Mouse (Mus musculus) CH12.LX (cell line): ENCODE measurements around the gene Igsf8. TPM values are rescaled to one million over a fixed set of nuclear protein-coding genes. Genes with fewer than 3 reads are reported as not detected.

ENCODE experiments used
- DNase-seq: peaks from one replicate; pipeline ENCODE4 v3.0.0-alpha.2; 2013; ENCODE audit errors: extremely low read depth
- H3K27ac ChIP-seq: 2 replicates; pipeline ENCODE4 v1.5.1; 2012; ENCODE audit warnings: low read depth, mild to moderate bottlenecking, control low read depth, moderate library complexity; ENCODE audit not compliant: insufficient read depth
- H3K27me3 ChIP-seq: replicated peaks from 2 replicates; pipeline ENCODE3; 2012; ENCODE audit warnings: inconsistent platforms
- H3K36me3 ChIP-seq, 2 experiments: replicated peaks in 1 of 2; 2 replicates each; pipeline versions ENCODE3 to v1.6.1; 2012; ENCODE audit warnings: inconsistent platforms in 1 of 2, low read length in 1 of 2, mild to moderate bottlenecking in 1 of 2, mixed read lengths in 1 of 2, moderate library complexity in 1 of 2; ENCODE audit not compliant: control insufficient read depth in 1 of 2, insufficient read depth in 1 of 2
- H3K4me1 ChIP-seq, 2 experiments: 2 replicates each; pipeline ENCODE4 v1.6.1; 2012; ENCODE audit warnings: inconsistent platforms in 1 of 2, moderate library complexity in 1 of 2; ENCODE audit not compliant: insufficient read depth in 2 of 2, control insufficient read depth in 1 of 2
- H3K4me2 ChIP-seq: 2 replicates; pipeline ENCODE4 v1.6.1; 2012; ENCODE audit warnings: low read depth, mild to moderate bottlenecking, control low read depth; ENCODE audit not compliant: poor library complexity, insufficient read depth, severe bottlenecking
- H3K4me3 ChIP-seq, 3 experiments: fragments of 150-350 bp in 1 of 3; sonication (generic) in 1 of 3; replicated peaks in 1 of 3; 2 replicates each; pipeline versions ENCODE3 to v1.5.1; 2011 to 2012; ENCODE audit warnings: low read depth in 2 of 3, low read length in 2 of 3, mild to moderate bottlenecking in 2 of 3, moderate library complexity in 2 of 3, control low read depth in 1 of 3, improper control_type of control experiment in 1 of 3, inconsistent platforms in 1 of 3, mixed read lengths in 1 of 3; ENCODE audit not compliant: poor library complexity in 1 of 3
- H3K79me2 ChIP-seq: replicated peaks from 2 replicates; pipeline ENCODE4 v1.6.1; 2012; ENCODE audit warnings: mild to moderate bottlenecking, moderate library complexity; ENCODE audit not compliant: control insufficient read depth, poor library complexity, insufficient read depth, severe bottlenecking; ENCODE audit errors: extremely low read depth
- H3K9ac ChIP-seq: 2 replicates; pipeline ENCODE4 v1.6.1; 2012; ENCODE audit warnings: low read depth, mild to moderate bottlenecking, control low read depth, moderate library complexity; ENCODE audit not compliant: insufficient read depth
- H3K9me3 ChIP-seq: replicated peaks from 2 replicates; pipeline ENCODE3; 2012; ENCODE audit warnings: low read length, inconsistent platforms, mixed read lengths
- CHD2 ChIP-seq: IDR thresholded peaks from 2 replicates; pipeline ENCODE4 v1.6.1; 2011; ENCODE audit warnings: low read length, improper control_type of control experiment
- CTCF ChIP-seq, 2 experiments: IDR thresholded peaks in 1 of 2; conservative IDR thresholded peaks in 1 of 2; 2 replicates each; pipeline ENCODE4 v1.5.1; 2011 to 2012; ENCODE audit warnings: low read depth in 2 of 2, low read length in 2 of 2, improper control_type of control experiment in 1 of 2, inconsistent platforms in 1 of 2, mild to moderate bottlenecking in 1 of 2, moderate library complexity in 1 of 2
- ELF1 ChIP-seq: IDR thresholded peaks from 2 replicates; pipeline ENCODE4 v1.6.1; 2014; ENCODE audit warnings: low read depth, mild to moderate bottlenecking, inconsistent platforms, low read length, improper control_type of control experiment
- ETS1 ChIP-seq: conservative IDR thresholded peaks from 2 replicates; pipeline ENCODE4 v1.6.1; 2012; ENCODE audit warnings: low read depth, mild to moderate bottlenecking, inconsistent platforms, low read length, improper control_type of control experiment, moderate library complexity
- GABPA ChIP-seq: IDR thresholded peaks from 2 replicates; pipeline ENCODE4 v1.6.1; 2012; ENCODE audit warnings: low read depth, low read length, improper control_type of control experiment, inconsistent platforms; ENCODE audit not compliant: insufficient replicate concordance
- HCFC1 ChIP-seq: IDR thresholded peaks from 2 replicates; pipeline ENCODE4 v1.6.1; 2012; ENCODE audit warnings: low read depth, mild to moderate bottlenecking, inconsistent platforms, low read length, improper control_type of control experiment
- IRF4 ChIP-seq: IDR thresholded peaks from 2 replicates; pipeline ENCODE4 v1.6.1; 2014; ENCODE audit warnings: low read depth, mild to moderate bottlenecking, inconsistent platforms, low read length, improper control_type of control experiment
- JUN ChIP-seq: IDR thresholded peaks from 2 replicates; pipeline ENCODE4 v1.6.1; 2011; ENCODE audit warnings: low read depth, mild to moderate bottlenecking, low read length, improper control_type of control experiment, moderate library complexity; ENCODE audit not compliant: insufficient read depth
- JUND ChIP-seq: conservative IDR thresholded peaks from 2 replicates; pipeline ENCODE4 v1.6.1; 2011; ENCODE audit warnings: low read depth, low read length, improper control_type of control experiment
- KAT2A ChIP-seq: IDR thresholded peaks from 2 replicates; pipeline ENCODE4 v1.6.1; 2012; ENCODE audit warnings: low read length, improper control_type of control experiment, inconsistent platforms; ENCODE audit not compliant: insufficient replicate concordance
- MAX ChIP-seq: IDR thresholded peaks from 2 replicates; pipeline ENCODE4 v1.6.1; 2011; ENCODE audit warnings: low read length, improper control_type of control experiment
- MAZ ChIP-seq: IDR thresholded peaks from 2 replicates; pipeline ENCODE4 v1.6.1; 2012; ENCODE audit warnings: low read depth, mild to moderate bottlenecking, inconsistent platforms, low read length, improper control_type of control experiment, moderate library complexity
- MEF2A ChIP-seq: IDR thresholded peaks from 2 replicates; pipeline ENCODE4 v1.6.1; 2014; ENCODE audit warnings: low read depth, mild to moderate bottlenecking, inconsistent platforms, low read length, improper control_type of control experiment, borderline replicate concordance
- MYC ChIP-seq: IDR thresholded peaks from 2 replicates; pipeline ENCODE4 v1.6.1; 2011; ENCODE audit warnings: low read depth, mild to moderate bottlenecking, improper control_type of control experiment, low read length
- NELFE ChIP-seq: IDR thresholded peaks from 2 replicates; pipeline ENCODE4 v1.6.1; 2011; ENCODE audit warnings: low read depth, low read length, improper control_type of control experiment
- NRF1 ChIP-seq: IDR thresholded peaks from 2 replicates; pipeline ENCODE4 v1.6.1; 2014; ENCODE audit warnings: low read depth, mild to moderate bottlenecking, inconsistent platforms, low read length, improper control_type of control experiment, moderate library complexity
- PAX5 ChIP-seq: IDR thresholded peaks from 2 replicates; pipeline ENCODE4 v1.6.1; 2012; ENCODE audit warnings: low read length, inconsistent platforms, mixed read lengths
- POLR2AphosphoS2 ChIP-seq: IDR thresholded peaks from 2 replicates; pipeline ENCODE4 v1.6.1; 2011; ENCODE audit warnings: low read depth, low read length, improper control_type of control experiment
- RAD21 ChIP-seq: IDR thresholded peaks from 2 replicates; pipeline ENCODE4 v1.6.1; 2011; ENCODE audit warnings: low read depth, mild to moderate bottlenecking, low read length, improper control_type of control experiment, moderate library complexity
- RCOR1 ChIP-seq: conservative IDR thresholded peaks from 2 replicates; pipeline ENCODE4 v1.6.1; 2012; ENCODE audit warnings: low read depth, mild to moderate bottlenecking, inconsistent platforms, low read length, improper control_type of control experiment
- SIN3A ChIP-seq: IDR thresholded peaks from 2 replicates; pipeline ENCODE4 v1.6.1; 2012; ENCODE audit warnings: low read length, improper control_type of control experiment, inconsistent platforms
- SMC3 ChIP-seq: IDR thresholded peaks from 2 replicates; pipeline ENCODE4 v1.6.1; 2011; ENCODE audit warnings: low read depth, low read length, improper control_type of control experiment
- TBP ChIP-seq: conservative IDR thresholded peaks from 2 replicates; pipeline ENCODE4 v1.6.1; 2011; ENCODE audit warnings: low read depth, low read length, improper control_type of control experiment
- TCF12 ChIP-seq: IDR thresholded peaks from 2 replicates; pipeline ENCODE4 v1.6.1; 2014; ENCODE audit warnings: low read depth, mild to moderate bottlenecking, inconsistent platforms, low read length, improper control_type of control experiment
- USF1 ChIP-seq: IDR thresholded peaks from 2 replicates; pipeline ENCODE4 v1.6.1; 2014; ENCODE audit warnings: low read depth, mild to moderate bottlenecking, inconsistent platforms, low read length, improper control_type of control experiment
- ZC3H11A ChIP-seq: IDR thresholded peaks from 2 replicates; pipeline ENCODE4 v1.6.1; 2012; ENCODE audit warnings: low read depth, mild to moderate bottlenecking, inconsistent platforms, low read length, improper control_type of control experiment
- ZKSCAN1 ChIP-seq: IDR thresholded peaks from 2 replicates; pipeline ENCODE4 v1.6.1; 2012; ENCODE audit warnings: low read depth, inconsistent platforms, low read length, improper control_type of control experiment, borderline replicate concordance
- ZMIZ1 ChIP-seq: IDR thresholded peaks from 2 replicates; pipeline ENCODE4 v1.6.1; 2012; ENCODE audit warnings: low read depth, mild to moderate bottlenecking, inconsistent platforms, low read length, improper control_type of control experiment
- ZNF384 ChIP-seq: IDR thresholded peaks from 2 replicates; pipeline ENCODE4 v1.6.1; 2012; ENCODE audit warnings: low read depth, low read length, improper control_type of control experiment, inconsistent platforms
- dilution Hi-C: fragments of 300-500 bp; cut with MboI; formaldehyde crosslinking; loops from 2 replicates; pipeline ENCODE4 v1.14.3; 2020; ENCODE audit warnings: low sequenced_read_pairs; ENCODE audit not compliant: extremely low pct_unique_long_range_greater_than_20kb, extremely low pct_ligation_motif_present
- in situ Hi-C: fragments of 300-500 bp; cut with MboI; formaldehyde crosslinking; loops from 3 replicates; pipeline ENCODE4 v1.14.3; 2019; ENCODE audit warnings: low sequenced_read_pairs, low pct_ligation_motif_present, low pct_unique_long_range_greater_than_20kb, mixed read lengths
- polyA plus RNA-seq: library from polyadenylated mRNA; unstranded; fragments of >175 nt; gene quantifications from 2 replicates; pipeline ENCODE4 v1.2.1, GENCODE M21; 2012; ENCODE audit warnings: low read depth; ENCODE audit not compliant: insufficient read length
- total RNA-seq, 2 experiments: library from RNA; depleted of rRNA; stranded (reverse); fragments of 300-350 nt in 1 of 2; fragments of >200 nt in 1 of 2; gene quantifications; 2 replicates each; pipeline ENCODE4 v1.2.3; 2012 to 2014

The Igsf8 gene
- total and polyA plus RNA-seq, 3 experiments: 7.4 to 37.0 (median 25.9) TPM

DNA sequence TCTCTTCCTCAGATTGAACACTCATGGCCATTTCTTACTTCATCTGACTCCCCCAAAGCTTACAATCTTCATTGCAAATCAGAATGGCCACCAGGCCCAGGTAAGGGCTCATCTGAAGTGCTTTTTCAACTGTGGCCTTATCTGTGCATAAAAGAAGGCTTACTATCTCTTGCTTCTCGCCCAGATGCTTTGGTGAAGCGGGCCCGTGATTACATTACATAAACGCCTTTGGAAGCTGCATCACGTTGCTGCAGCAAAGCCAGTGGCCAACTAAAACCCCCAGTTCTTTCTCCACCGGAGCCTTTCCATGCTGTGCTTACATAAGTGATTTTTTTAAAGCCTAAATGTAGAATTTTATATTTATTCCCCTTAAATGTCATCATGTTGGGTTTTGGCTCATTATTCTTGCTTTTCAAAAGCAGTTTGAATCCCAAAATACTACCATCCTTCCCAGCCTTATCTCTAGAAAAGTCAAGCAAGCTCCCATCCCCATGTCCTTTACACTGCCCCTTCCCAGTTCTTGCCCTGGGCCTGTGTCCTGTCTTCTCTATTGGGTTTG lies 62.4 kb downstream of the Igsf8 start:
- Histone ChIP-seq H3K4me2 (no peak overlapping the region), H3K4me3 (no peak overlapping the region), H3K27ac (no peak overlapping the region), H3K9me3 (peaks cover 10% of the 10 kb centered on the region), H3K9ac (no peak overlapping the region), H3K36me3 (peaks cover 0 to 32% of the 10 kb centered on the region in 2 experiments), H3K27me3 (peaks cover 12% of the 10 kb centered on the region), H3K79me2 (no peaks in the 10 kb centered on the region), H3K4me1 (no peaks in the 10 kb centered on the region; a peak in 1 of 4 replicates)
- TF ChIP-seq POLR2AphosphoS2 (no peak), MAZ (no peak), JUND (no peak), KAT2A (no peak), CHD2 (no peak)
- no peak for DNase-seq
- in situ Hi-C loops (loop anchor here (25.0 kb wide), 2 partner anchors 287 to 512 kb away; partner anchors contain the start of gene Vangl2), dilution Hi-C loops (no loop called here)

DNA sequence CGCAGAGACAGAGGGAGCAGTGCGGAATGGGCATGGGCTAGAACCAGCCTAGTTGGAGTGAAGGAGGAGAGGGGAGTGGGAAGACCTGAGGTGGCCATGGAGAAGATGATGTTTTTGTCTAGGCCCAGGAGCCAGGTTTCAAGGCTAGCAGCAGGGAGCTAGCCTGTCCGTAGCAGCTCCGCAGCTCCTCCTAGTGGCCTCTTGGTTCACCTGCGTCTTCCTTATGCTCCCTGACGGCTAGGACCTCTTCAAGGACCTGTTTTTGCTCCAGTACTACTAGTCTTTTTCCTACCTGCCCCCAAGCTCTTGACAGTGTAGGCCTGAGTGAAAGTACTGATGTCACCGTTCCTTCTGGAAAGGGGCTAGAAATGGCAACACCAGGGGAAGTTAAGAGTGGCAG lies 63.3 kb downstream of the Igsf8 start:
- Histone ChIP-seq H3K36me3 (peaks cover 0 to 25% of the 10 kb centered on the region in 2 experiments), H3K9ac (no peak overlapping the region), H3K27ac (no peak overlapping the region), H3K9me3 (peaks cover 10% of the 10 kb centered on the region), H3K27me3 (peaks cover 20% of the 10 kb centered on the region), H3K4me3 (no peak overlapping the region), H3K79me2 (no peaks in the 10 kb centered on the region), H3K4me2 (no peak overlapping the region), H3K4me1 (no peaks in the 10 kb centered on the region; a peak in 1 of 4 replicates)
- DNase-seq: peak; percentile 86
- dilution Hi-C loops (no loop called here), in situ Hi-C loops (loop anchor here (25.0 kb wide), 2 partner anchors 287 to 512 kb away; partner anchors contain the start of gene Vangl2)
- TF ChIP-seq RAD21 (peak; percentile 85), TBP (no peak), CHD2 (no peak), ZMIZ1 (no peak), ELF1 (peak; percentile 56; the same call in 1 of the 2 replicates), MYC (peak; percentile 41; the same call in 1 of the 2 replicates), SIN3A (peak; percentile 53; the same call in 1 of the 2 replicates), CTCF (conservative IDR thresholded peaks at IDR 0.05 in 1 of 2, IDR thresholded peaks at IDR 0.05 in 1 of 2; ENCODE audit: low read depth in 2 of 2, low read length in 2 of 2) (peak; percentile 91 to 95), ETS1 (no peak), NRF1 (0 out of 2 replicates have a peak, but pooled peaks have one; percentile 24), GABPA (no peak), IRF4 (peak; percentile 56; the same call in 1 of the 2 replicates), ZC3H11A (peak; percentile 52), TCF12 (0 out of 2 replicates have a peak, but pooled peaks have one; percentile 31), KAT2A (no peak), JUND (0 out of 2 replicates have a peak, but pooled peaks have one; percentile 8), USF1 (no peak), NELFE (0 out of 2 replicates have a peak, but pooled peaks have one; percentile 25), ZKSCAN1 (no peak), HCFC1 (no peak), SMC3 (peak; percentile 83), PAX5 (no peak), JUN (no peak), MAX (0 out of 2 replicates have a peak, but pooled peaks have one; percentile 37), MEF2A (no peak), ZNF384 (no peak), POLR2AphosphoS2 (no peak), MAZ (0 out of 2 replicates have a peak, but pooled peaks have one; percentile 26), RCOR1 (no peak)
